Mouse (Mus musculus) c-Kit-positive CD71-negative TER-119-negative erythroid progenitor cells, embryonic 14.5 days (primary cell): ENCODE measurements around the gene Olfr1168.
"Not testable (repeated sequence)": the region's sequence is repeated elsewhere in the genome, so short reads cannot be mapped to it uniquely, and the experiment has no call there.

Experiments
- DNase-seq: peaks from one replicate; pipeline ENCODE4 v3.0.0-alpha.2; 2013; ENCODE audit warnings: low read depth

The Olfr1168 gene

GRCm38 (mm10) chr2:88181580-88181979, at the start of gene Olfr1168:
Gene Olfr1168, plus strand, starts transcription at chr2:88181880.
- DNase-seq, result no peak

- DNase-seq, result not testable (repeated sequence)
Measured at GRCm38 (mm10) chr2:88155093-88155492, 26.6 kb upstream of the Olfr1168 start, which contains the start of gene Olfr1167. Gene Olfr1167, minus strand, starts transcription at chr2:88155193.

GRCm38 (mm10) chr2:88220784-88221183, 39.1 kb downstream of the Olfr1168 start:
- no peak for DNase-seq

GRCm38 (mm10) chr2:88228234-88228633, 46.6 kb downstream of the Olfr1168 start, which contains the start of gene Olfr1170:
Gene Olfr1170, minus strand, starts transcription at chr2:88228334.
- no peak for DNase-seq
